Mouse (Mus musculus): ENCODE measurements around the gene Borcs6. TPM values are rescaled to one million over a fixed set of nuclear protein-coding genes. Genes with fewer than 3 reads are reported as not detected.

Borcs6 gene
- total and polyA plus RNA-seq, 3 experiments: 9.2 to 9.3 TPM; not detected in 1

DNA sequence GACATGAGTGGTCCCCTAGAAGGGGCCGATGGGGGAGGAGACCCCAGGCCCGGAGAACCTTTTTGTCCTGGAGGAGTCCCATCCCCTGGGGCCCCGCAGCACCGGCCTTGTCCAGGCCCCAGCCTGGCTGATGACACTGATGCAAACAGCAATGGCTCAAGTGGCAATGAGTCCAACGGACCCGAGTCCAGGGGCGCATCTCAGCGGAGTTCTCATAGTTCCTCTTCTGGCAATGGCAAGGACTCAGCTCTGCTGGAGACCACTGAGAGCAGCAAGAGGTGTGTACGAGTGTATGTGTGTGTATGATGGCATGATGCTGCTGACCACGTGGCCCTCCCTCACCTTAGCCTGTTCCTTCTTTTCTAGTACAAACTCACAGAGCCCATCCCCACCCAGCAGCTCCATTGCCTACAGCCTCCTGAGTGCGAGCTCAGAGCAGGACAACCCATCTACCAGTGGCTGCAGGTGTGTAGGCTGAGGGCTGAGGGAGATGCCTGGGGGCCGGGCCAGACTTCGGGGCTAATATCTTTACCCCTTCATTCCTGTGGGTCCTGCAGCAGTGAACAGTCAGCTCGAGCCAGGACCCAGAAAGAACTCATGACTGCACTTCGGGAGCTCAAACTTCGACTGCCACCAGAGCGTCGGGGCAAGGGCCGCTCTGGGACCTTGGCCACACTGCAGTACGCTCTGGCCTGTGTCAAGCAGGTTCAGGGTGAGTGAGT, 41.3 kb downstream of the Borcs6 start:
- Histone ChIP-seq H3K9ac (ENCODE audit: control insufficient read depth, low read depth, low read length, poor library complexity, severe bottlenecking) (no peak overlapping the region; the same call in 1 of the 2 replicates), H3K4me1 (ENCODE audit: control insufficient read depth in 1 of 2, insufficient read depth in 2 of 2, low read length in 2 of 2) (peaks cover 17 to 21% of the 10 kb centered on the region in 2 experiments), H3K36me3 (ENCODE audit: control insufficient read depth in 1 of 2, insufficient read depth in 2 of 2, low read length in 2 of 2) (peaks cover 0 to 11% of the 10 kb centered on the region in 2 experiments; a peak in 2 of 4 replicates), H3K4me3 (ENCODE audit: control insufficient read depth in 1 of 2, insufficient read depth in 1 of 2, low read depth in 2 of 2, low read length in 2 of 2) (no peak overlapping the region), H3K27ac (ENCODE audit: control insufficient read depth, low read depth, low read length) (no peak overlapping the region), H3K79me2 (ENCODE audit: control insufficient read depth, insufficient read depth, low read length, poor library complexity) (peaks cover 17% of the 10 kb centered on the region), H3K27me3 (ENCODE audit: control insufficient read depth in 1 of 2, insufficient read depth in 2 of 2, low read length in 2 of 2) (no peaks in the 10 kb centered on the region), H3K9me3 (replicated peaks; ENCODE audit: insufficient read depth, low read length) (no peaks in the 10 kb centered on the region)
- TF ChIP-seq ETS1 (IDR thresholded peaks at IDR 0.05; ENCODE audit: low read depth, low read length): no peak
- TF ChIP-seq POLR2AphosphoS5 (IDR thresholded peaks at IDR 0.05; ENCODE audit: borderline replicate concordance, low read depth, low read length): no peak
- TF ChIP-seq CHD2 (IDR thresholded peaks at IDR 0.05; ENCODE audit: low read length): no peak
- no peak for DNase-seq (ENCODE audit: low read depth, low spot score)

DNA sequence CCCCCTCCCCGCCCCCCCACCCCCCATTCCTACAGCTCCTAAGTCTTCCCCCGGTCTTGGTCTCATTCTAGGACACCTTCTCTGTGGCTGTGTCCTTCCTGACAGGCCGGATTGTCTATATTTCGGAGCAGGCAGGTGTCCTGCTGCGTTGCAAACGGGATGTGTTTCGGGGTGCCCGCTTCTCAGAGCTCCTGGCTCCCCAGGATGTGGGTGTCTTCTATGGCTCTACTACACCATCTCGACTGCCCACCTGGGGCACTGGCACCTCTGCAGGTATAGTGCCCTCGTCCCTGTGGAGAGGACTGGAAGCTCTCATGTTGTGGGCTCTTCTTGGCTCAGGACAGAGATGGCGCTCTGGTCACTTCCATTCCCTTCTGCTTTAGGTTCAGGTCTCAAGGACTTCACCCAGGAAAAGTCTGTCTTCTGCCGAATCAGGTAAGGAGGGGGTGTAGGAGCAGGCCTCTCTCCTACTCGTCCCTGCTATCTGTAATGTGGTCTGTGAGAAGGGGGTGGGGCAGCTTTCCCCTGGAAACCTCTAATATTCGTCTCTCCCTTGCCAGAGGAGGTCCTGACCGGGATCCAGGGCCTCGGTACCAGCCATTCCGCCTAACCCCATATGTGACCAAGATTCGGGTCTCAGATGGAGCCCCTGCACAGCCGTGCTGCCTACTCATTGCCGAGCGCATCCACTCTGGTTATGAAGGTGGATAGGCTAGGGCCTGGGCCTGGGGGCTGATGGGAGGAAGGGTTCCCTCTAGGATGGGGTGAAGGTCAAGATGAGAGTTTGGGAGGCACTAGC, 42.3 kb downstream of the Borcs6 start:
- no peaks in the 10 kb centered on the region for H3K27me3 ChIP-seq (ENCODE audit: control insufficient read depth in 1 of 2, insufficient read depth in 2 of 2, low read length in 2 of 2)
- H3K9me3 ChIP-seq (replicated peaks; ENCODE audit: insufficient read depth, low read length): no peaks in the 10 kb centered on the region
- H3K4me1 ChIP-seq (ENCODE audit: control insufficient read depth in 1 of 2, insufficient read depth in 2 of 2, low read length in 2 of 2): peaks cover 14 to 21% of the 10 kb centered on the region in 2 experiments
- H3K79me2 ChIP-seq (ENCODE audit: control insufficient read depth, insufficient read depth, low read length, poor library complexity): peaks cover 17% of the 10 kb centered on the region
- H3K36me3 ChIP-seq (ENCODE audit: control insufficient read depth in 1 of 2, insufficient read depth in 2 of 2, low read length in 2 of 2): peaks cover 0 to 11% of the 10 kb centered on the region in 2 experiments; a peak in 2 of 4 replicates
- H3K4me3 ChIP-seq (ENCODE audit: control insufficient read depth in 1 of 2, insufficient read depth in 1 of 2, low read depth in 2 of 2, low read length in 2 of 2): no peak overlapping the region
- DNase-seq (ENCODE audit: low read depth, low spot score): no peak
- no peak overlapping the region for H3K27ac ChIP-seq (ENCODE audit: control insufficient read depth, low read depth, low read length)
- H3K9ac ChIP-seq (ENCODE audit: control insufficient read depth, low read depth, low read length, poor library complexity, severe bottlenecking): no peak overlapping the region
- TF ChIP-seq TCF12 (IDR thresholded peaks at IDR 0.05; ENCODE audit: low read depth, low read length): no peak
- no peak for TF ChIP-seq NRF1 (IDR thresholded peaks at IDR 0.05; ENCODE audit: insufficient read depth, low read depth, low read length, poor library complexity, severe bottlenecking)
- no peak for TF ChIP-seq USF1 (IDR thresholded peaks at IDR 0.05; ENCODE audit: low read depth, low read length)
- no peak for TF ChIP-seq RCOR1 (IDR thresholded peaks at IDR 0.05; ENCODE audit: low read depth, low read length)
- TF ChIP-seq MYB (IDR thresholded peaks at IDR 0.05; ENCODE audit: low read depth, low read length): no peak
- no peak for TF ChIP-seq ELF1 (IDR thresholded peaks at IDR 0.05; ENCODE audit: low read depth, low read length)
- no peak for TF ChIP-seq KAT2A (conservative IDR thresholded peaks at IDR 0.05; ENCODE audit: low read depth, low read length)
- TF ChIP-seq UBTF (IDR thresholded peaks at IDR 0.05; ENCODE audit: borderline replicate concordance, insufficient read depth, low read depth, low read length): no peak
- TF ChIP-seq MXI1 (IDR thresholded peaks at IDR 0.05; ENCODE audit: low read depth, low read length): no peak
- TF ChIP-seq ZC3H11A (IDR thresholded peaks at IDR 0.05; ENCODE audit: low read depth, low read length): no peak
- no peak for TF ChIP-seq CHD2 (IDR thresholded peaks at IDR 0.05; ENCODE audit: low read length)
- no peak for TF ChIP-seq CHD1 (IDR thresholded peaks at IDR 0.05; ENCODE audit: low read depth, low read length)
- no peak for TF ChIP-seq E2F4 (IDR thresholded peaks at IDR 0.05; ENCODE audit: borderline replicate concordance, low read depth, low read length)
- TF ChIP-seq RAD21 (IDR thresholded peaks at IDR 0.05; ENCODE audit: low read depth, low read length): no peak
- TF ChIP-seq ETS1 (IDR thresholded peaks at IDR 0.05; ENCODE audit: low read depth, low read length): no peak
- no peak for TF ChIP-seq MAX (IDR thresholded peaks at IDR 0.05; ENCODE audit: low read length)
- TF ChIP-seq POLR2AphosphoS2 (IDR thresholded peaks at IDR 0.05; ENCODE audit: low read length): no peak
- no peak for TF ChIP-seq HCFC1 (IDR thresholded peaks at IDR 0.05; ENCODE audit: low read depth, low read length)
